Mouse (Mus musculus): ENCODE results near the gene A930033H14Rik.

- TF ChIP-seq CTCF (IDR thresholded peaks at IDR 0.05; ENCODE audit: extremely low read depth, insufficient read length, insufficient replicate concordance, low read depth, low read length) (no peak), POLR2A (IDR thresholded peaks at IDR 0.05; ENCODE audit: low read depth, low read length) (no peak)
These were observed 42.7 kb upstream of the A930033H14Rik start for GRCm38 (mm10) chr10:69255594-69255993.

Measured in small intestine, adult 2 months (tissue).